Mouse (Mus musculus) spleen, adult 12 weeks (tissue): ENCODE data around the gene Ppp1r7.
A peak's percentile ranks its signal among the peaks of the same experiment; 100 is the strongest.
"Not testable (repeated sequence)": the region's sequence is repeated elsewhere in the genome, so short reads cannot be mapped to it uniquely, and the experiment has no call there.

Experiments
- DNase-seq: peaks from one replicate; pipeline ENCODE4 v3.0.0; 2022; ENCODE audit warnings: low spot score

Gene Ppp1r7

GRCm38 (mm10) chr1:93342648-93343503 is at the start of gene Ppp1r7, which contains the start of gene Pask:
TSS of gene Ppp1r7 (plus strand) at chr1:93342854.
TSS of gene Pask (minus strand) at chr1:93343482.
- peak; percentile 87 for DNase-seq

GRCm38 (mm10) chr1:93294491-93294890 is 48.2 kb upstream of the Ppp1r7 start:
- DNase-seq: not testable (repeated sequence)

- no peak for DNase-seq
These were observed 42.9 kb upstream of the Ppp1r7 start for GRCm38 (mm10) chr1:93299791-93300190.

- DNase-seq: no peak
These were observed 42.1 kb upstream of the Ppp1r7 start for GRCm38 (mm10) chr1:93300578-93300977.

GRCm38 (mm10) chr1:93305581-93306337 is 36.9 kb upstream of the Ppp1r7 start, which contains the start of gene Mterf4:
TSS of gene Mterf4 (minus strand) at chr1:93305915.
- DNase-seq: peak; percentile 61

- no peak for DNase-seq
These were observed 18.7 kb upstream of the Ppp1r7 start for GRCm38 (mm10) chr1:93323973-93324372.

- no peak for DNase-seq
These were observed 16.2 kb upstream of the Ppp1r7 start for GRCm38 (mm10) chr1:93326446-93326845.

- DNase-seq: no peak
These were observed 8.0 kb upstream of the Ppp1r7 start for GRCm38 (mm10) chr1:93334621-93335020.

- DNase-seq: peak; percentile 86
These were observed 922 bp downstream of the Ppp1r7 start for GRCm38 (mm10) chr1:93343504-93344047.

GRCm38 (mm10) chr1:93347176-93347575 is 4.5 kb downstream of the Ppp1r7 start:
- DNase-seq: no peak

GRCm38 (mm10) chr1:93349701-93350100 is 7.0 kb downstream of the Ppp1r7 start:
- no peak for DNase-seq

GRCm38 (mm10) chr1:93352724-93353123 is 10.1 kb downstream of the Ppp1r7 start:
- no peak for DNase-seq

- DNase-seq: no peak
These were observed 20.0 kb downstream of the Ppp1r7 start for GRCm38 (mm10) chr1:93362661-93363060.

- DNase-seq: no peak
These were observed 23.0 kb downstream of the Ppp1r7 start for GRCm38 (mm10) chr1:93365641-93366040.

- no peak for DNase-seq
These were observed 31.0 kb downstream of the Ppp1r7 start, which contains the start of gene Ano7 for GRCm38 (mm10) chr1:93373665-93374064. TSS of gene Ano7 (plus strand) at chr1:93373930.

GRCm38 (mm10) chr1:93377307-93377706 is 34.7 kb downstream of the Ppp1r7 start:
- no peak for DNase-seq

GRCm38 (mm10) chr1:93379117-93379516 is 36.5 kb downstream of the Ppp1r7 start:
- DNase-seq: no peak

GRCm38 (mm10) chr1:93387198-93387597 is 44.5 kb downstream of the Ppp1r7 start:
- DNase-seq: no peak

- no peak for DNase-seq
These were observed 46.3 kb downstream of the Ppp1r7 start for GRCm38 (mm10) chr1:93388906-93389305.

- DNase-seq: peak; percentile 12
These were observed 58.8 kb downstream of the Ppp1r7 start for GRCm38 (mm10) chr1:93401191-93402052.

- DNase-seq: no peak
These were observed 60.7 kb downstream of the Ppp1r7 start for GRCm38 (mm10) chr1:93403403-93403802.
